Mouse (Mus musculus): ENCODE measurements around the gene Ghitm.

The Ghitm gene

DNA sequence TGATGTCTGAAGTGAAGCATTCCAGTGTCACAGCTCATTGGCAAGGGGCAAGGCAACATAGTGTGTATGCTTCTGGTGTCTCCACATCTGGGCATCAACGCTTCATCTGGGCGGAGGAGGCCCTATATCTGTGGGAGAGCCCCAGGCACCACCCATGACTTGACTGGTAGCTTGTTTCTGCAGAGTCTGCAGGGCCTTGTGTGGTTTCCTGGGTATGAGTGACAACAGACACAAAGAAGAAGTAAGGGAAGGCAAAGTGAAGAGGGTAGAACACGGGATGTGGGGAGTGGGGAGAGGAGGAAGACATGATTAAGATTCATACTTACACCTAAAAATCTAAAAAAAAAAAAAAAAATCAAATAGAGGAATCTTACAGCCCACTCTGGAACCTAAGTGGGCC lies 32.6 kb downstream of the Ghitm start:
- no peak for DNase-seq

DNA sequence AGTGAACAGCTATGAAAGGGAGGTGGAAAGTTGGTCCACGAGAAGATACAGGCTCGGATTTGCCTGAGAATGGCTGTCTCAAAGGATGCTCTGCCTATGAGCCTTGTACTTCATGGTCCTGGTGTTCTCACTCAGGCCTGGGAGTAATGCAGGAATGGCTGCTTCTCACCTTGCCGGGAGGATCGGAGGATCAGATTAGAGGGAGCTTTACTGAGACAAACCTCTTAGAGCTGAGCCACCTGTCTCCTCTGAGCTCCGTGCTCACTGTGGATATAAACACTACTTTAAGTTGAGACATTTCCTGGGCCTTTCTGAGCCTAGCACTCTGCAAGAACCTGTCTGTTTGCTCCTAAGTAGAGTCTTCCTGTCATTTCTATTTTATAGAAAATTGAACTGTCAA lies 33.5 kb downstream of the Ghitm start:
- no peak for DNase-seq

DNA sequence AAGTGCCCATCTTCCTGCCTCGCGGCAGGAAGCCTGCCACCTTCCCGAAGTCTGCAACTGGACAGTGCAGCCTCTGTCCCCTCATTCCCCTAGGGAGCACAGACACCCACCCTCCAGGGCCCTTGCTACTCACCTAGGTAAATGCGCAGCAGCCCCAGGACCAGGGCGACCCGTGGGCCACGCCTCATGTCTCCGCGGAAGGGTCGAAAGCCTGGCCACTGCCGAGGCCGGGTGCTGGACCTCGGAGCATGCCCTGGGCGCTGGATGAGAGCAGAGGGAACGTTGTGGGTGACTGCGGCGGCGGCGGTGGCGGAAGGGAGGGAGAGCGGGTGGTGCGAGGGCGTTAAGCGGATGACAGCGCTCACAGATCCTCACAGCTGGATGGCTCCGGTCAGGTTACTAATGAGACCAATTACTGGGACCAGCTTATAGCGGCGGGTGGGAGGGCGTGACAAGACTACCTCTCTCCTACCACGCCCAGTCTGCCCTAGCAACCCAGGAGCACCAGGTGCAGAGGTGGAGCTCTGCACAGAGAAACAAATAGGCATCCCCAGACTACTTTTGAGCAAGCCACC lies 37.0 kb downstream of the Ghitm start, which contains the start of gene Cdhr1:
Gene Cdhr1, minus strand, starts transcription at position 392 of the 575 bp plus-strand sequence.
- DNase-seq = no peak

DNA sequence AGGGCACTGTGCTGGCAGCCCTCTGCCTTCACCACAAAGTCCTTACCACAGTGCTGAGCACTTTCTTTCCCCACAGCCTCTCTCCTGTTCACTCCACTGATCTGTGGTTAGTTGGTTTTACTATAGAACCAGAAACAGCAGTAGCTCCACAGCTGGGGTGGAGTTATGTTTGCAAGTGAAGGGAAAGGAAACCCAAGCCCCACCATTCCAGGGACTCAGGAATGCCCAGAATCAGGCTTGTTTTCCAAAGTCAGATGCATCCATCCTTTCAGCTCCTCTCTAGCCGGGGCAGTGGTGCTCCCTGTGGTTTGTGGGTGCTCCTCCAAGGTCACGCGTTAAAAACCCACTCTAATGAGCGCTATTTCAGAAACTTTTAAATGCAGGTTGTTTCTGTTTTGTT lies 39.5 kb downstream of the Ghitm start:
- no peak for DNase-seq

DNA sequence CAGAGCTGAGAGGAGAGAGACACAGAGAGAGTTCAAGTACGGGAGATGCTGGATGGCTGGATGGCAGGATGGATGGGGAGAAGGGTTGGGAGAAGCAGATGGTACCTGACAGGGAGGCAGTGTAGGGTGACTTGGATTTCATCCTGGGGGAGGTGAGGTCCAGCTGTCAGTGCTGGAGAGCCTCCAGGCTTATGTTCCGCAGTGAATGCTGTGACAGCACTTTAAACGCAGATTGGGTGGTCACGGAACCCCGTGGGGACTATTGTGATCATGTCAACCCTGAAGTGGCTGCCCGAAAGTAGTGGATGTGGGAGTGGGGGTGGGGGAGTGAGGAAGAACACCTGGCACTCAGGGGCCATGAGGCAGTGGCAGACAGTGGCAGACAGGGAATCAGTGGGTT lies 40.6 kb downstream of the Ghitm start:
- peak; percentile 11 for DNase-seq

DNA sequence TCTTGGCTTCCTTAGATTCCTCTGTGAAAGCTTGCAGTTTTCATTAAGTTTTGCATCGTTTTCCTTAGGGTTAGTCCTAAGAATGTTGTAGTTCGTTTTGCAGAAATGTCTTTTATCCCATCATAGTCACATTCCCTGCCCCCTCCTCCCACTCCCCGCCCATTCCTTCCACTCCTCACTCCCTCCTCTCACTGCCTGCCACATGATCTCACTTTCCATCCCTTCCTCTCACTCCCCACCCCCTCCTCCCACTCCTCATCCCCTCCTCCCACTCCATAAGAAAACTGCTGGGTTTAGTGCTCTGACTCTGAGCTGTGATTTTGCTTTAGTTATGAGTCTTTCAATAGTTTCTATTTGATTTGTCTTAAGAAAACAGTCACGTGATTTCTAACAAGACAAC lies 51.3 kb downstream of the Ghitm start:
- no peak for DNase-seq

DNA sequence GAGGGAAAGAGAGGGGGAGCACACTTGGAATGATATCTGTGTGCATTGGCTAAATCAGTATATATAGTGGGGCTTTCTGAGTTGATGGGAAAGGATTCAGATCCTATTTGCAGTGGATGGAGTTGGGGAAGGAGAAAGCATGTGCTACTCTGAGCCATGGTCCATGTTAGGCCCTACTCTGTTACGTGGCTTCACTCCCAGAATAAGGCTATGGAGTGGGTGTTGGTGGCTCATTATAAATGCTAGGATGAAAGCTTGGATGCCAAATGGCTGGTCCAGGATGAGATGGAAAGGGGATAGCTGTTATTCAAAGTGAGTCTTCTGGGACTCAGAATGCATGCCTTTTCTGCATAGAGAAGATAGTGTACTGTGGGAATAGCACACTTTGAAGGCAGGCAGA lies 54.3 kb downstream of the Ghitm start:
- DNase-seq = no peak

All from cerebellum, adult 11-12 months (tissue).